Mouse (Mus musculus) lung, embryonic 15.5 days (tissue): ENCODE results near the gene Atpif1. TPM values are rescaled to one million over a fixed set of nuclear protein-coding genes. Genes with fewer than 3 reads are reported as not detected.
"Not testable (repeated sequence)": the region's sequence is repeated elsewhere in the genome, so short reads cannot be mapped to it uniquely, and the experiment has no call there.

Experiments used
- ATAC-seq: fragments of 200-750 bp; cut with Nextera tagmentation; 2 replicates; pipeline ENCODE4 v1.8.0; 2017; ENCODE audit warnings: moderate number of reproducible peaks, borderline replicate concordance; ENCODE audit not compliant: low FRiP score, low TSS enrichment; ENCODE audit errors: extremely low read depth
- H3K27ac ChIP-seq: fragments of 300-500 bp; sonication (generic); 2 replicates; pipeline ENCODE4 v1.5.1; 2015; ENCODE audit warnings: moderate library complexity, mild to moderate bottlenecking, inconsistent platforms
- H3K27me3 ChIP-seq: fragments of 300-500 bp; sonication (generic); 2 replicates; pipeline ENCODE4 v1.6.1; 2015; ENCODE audit warnings: inconsistent platforms
- H3K36me3 ChIP-seq: fragments of 300-500 bp; sonication (generic); 2 replicates; pipeline ENCODE4 v1.6.1; 2015; ENCODE audit warnings: inconsistent platforms
- H3K4me1 ChIP-seq: fragments of 300-500 bp; sonication (generic); 2 replicates; pipeline ENCODE4 v1.6.1; 2015; ENCODE audit warnings: inconsistent platforms
- H3K4me2 ChIP-seq: fragments of 300-500 bp; sonication (generic); 2 replicates; pipeline ENCODE4 v1.6.1; 2015; ENCODE audit warnings: inconsistent platforms, mild to moderate bottlenecking, moderate library complexity
- H3K4me3 ChIP-seq: fragments of 300-500 bp; sonication (generic); 2 replicates; pipeline ENCODE4 v1.5.1; 2015; ENCODE audit warnings: mild to moderate bottlenecking, inconsistent platforms
- H3K9ac ChIP-seq: fragments of 300-500 bp; sonication (generic); 2 replicates; pipeline ENCODE4 v1.6.1; 2015; ENCODE audit warnings: inconsistent platforms
- H3K9me3 ChIP-seq: fragments of 300-500 bp; sonication (generic); 2 replicates; pipeline ENCODE4 v1.6.1; 2016; ENCODE audit warnings: inconsistent platforms
- WGBS: fragments of 180-500 bp; shearing (Covaris S2); methylation state at CpG from one replicate; pipeline ENCODE4 v1.1.7; 2015; 5-methylcytosine and 5-hydroxymethylcytosine counted together
- polyA plus RNA-seq: library from polyadenylated mRNA; unstranded; fragments of >200 nt; fragmentation: Nextera tagmentation; extraction: Ambion mirVana; gene quantifications from 2 replicates; pipeline ENCODE4 v1.2.1, GENCODE M21; 2015

Gene Atpif1
- polyA plus RNA-seq, 1 experiment from 2014 or later, result 913 TPM

GRCm38 (mm10) chr4:132488521-132488920 lies 44.9 kb downstream of the Atpif1 start:
- no peak for ATAC-seq
- peaks cover 9% of the 10 kb centered on the region; the same call in 1 of the 2 replicates for H3K36me3 ChIP-seq
- H3K9me3 ChIP-seq, result no peaks in the 10 kb centered on the region
- H3K4me1 ChIP-seq, result 0 out of 2 replicates have a peak, but pooled peaks cover 8% of the 10 kb centered on the region
- 69% methylated on average over 3 of the region's 3 CpGs for WGBS
- H3K4me2 ChIP-seq, result no peak overlapping the region
- H3K4me3 ChIP-seq, result no peak overlapping the region
- no peak overlapping the region for H3K9ac ChIP-seq
- no peak overlapping the region for H3K27ac ChIP-seq
- H3K27me3 ChIP-seq, result no peaks in the 10 kb centered on the region

GRCm38 (mm10) chr4:132484820-132485219 lies 48.6 kb downstream of the Atpif1 start:
- WGBS, result 46% methylated on average over 5 of the region's 5 CpGs
- no peak overlapping the region for H3K4me2 ChIP-seq
- H3K27ac ChIP-seq, result no peak overlapping the region
- H3K4me1 ChIP-seq, result no peaks in the 10 kb centered on the region
- H3K27me3 ChIP-seq, result no peaks in the 10 kb centered on the region
- H3K9me3 ChIP-seq, result no peaks in the 10 kb centered on the region
- no peak overlapping the region for H3K9ac ChIP-seq
- H3K4me3 ChIP-seq, result no peak overlapping the region
- ATAC-seq, result no peak
- no peaks in the 10 kb centered on the region for H3K36me3 ChIP-seq

DNA sequence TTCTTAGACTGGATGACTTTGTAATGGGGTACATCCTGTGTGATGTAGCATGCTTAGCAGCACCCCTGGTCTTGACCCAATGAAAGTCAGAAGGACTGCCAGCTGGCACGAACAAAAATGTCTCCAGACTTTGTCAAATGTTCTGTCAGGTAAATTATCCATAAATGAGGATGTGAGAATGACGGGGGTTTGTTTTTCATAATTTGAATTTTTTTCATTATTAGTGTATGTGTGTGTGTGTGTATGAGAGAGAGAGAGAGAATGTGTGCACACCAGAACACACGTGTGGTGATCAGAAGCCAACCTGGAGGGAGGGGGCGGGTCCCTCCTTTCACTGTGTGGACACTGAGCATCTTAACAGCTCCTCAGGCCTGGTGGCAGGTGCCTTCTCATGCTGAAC lies 49.2 kb downstream of the Atpif1 start:
- H3K4me1 ChIP-seq, result no peaks in the 10 kb centered on the region
- no peak for ATAC-seq
- whole genome bisulfite sequencing, result 74% methylated on average over 4 of the region's 4 CpGs

DNA sequence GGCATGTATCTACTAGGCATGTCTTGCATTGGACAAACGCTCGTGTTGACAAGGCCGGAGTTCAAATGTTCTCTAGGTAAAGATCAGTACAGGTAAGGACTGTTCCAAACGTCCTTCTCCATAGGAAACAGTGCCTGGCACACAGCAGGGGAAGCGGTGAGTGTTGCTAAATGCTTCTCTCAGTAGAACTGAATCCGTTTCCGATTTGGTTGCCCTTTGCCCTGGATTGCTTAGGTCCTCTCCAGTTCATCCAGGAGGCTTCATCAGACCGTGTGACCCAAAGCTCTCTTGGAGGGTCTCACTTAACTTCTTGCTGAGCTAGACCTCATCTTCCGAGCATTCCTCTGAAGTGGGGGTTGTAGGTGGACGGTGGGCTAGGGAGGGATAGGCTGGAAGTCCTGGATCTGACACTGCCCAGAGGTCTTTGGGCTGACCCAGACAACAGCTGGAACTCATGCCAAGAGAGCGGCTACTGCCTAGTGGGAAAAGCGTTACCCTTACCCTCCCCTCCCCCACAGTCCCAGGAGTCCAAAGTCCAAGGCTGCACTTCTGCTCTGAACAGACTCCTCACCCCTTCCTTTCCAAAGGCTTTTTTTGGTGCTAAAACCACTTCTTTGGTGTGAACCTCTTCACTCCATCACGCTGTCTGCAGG lies 50.4 kb downstream of the Atpif1 start:
- WGBS, result 69% methylated on average over 13 of the region's 13 CpGs
- Histone ChIP-seq H3K4me3 (no peak overlapping the region), H3K9me3 (no peaks in the 10 kb centered on the region), H3K27ac (no peak overlapping the region), H3K27me3 (no peaks in the 10 kb centered on the region), H3K9ac (no peak overlapping the region), H3K36me3 (no peaks in the 10 kb centered on the region), H3K4me2 (no peak overlapping the region), H3K4me1 (no peaks in the 10 kb centered on the region)
- no peak for ATAC-seq

More for the DNA sequence above, 49.2 kb downstream of the Atpif1 start:
- no peak overlapping the region for H3K27ac ChIP-seq
- no peaks in the 10 kb centered on the region for H3K9me3 ChIP-seq
- H3K9ac ChIP-seq, result no peak overlapping the region
- H3K4me3 ChIP-seq, result no peak overlapping the region
- no peak overlapping the region for H3K4me2 ChIP-seq
- H3K27me3 ChIP-seq, result no peaks in the 10 kb centered on the region
- no peaks in the 10 kb centered on the region for H3K36me3 ChIP-seq

- not testable (repeated sequence) for H3K9me3 ChIP-seq, ATAC-seq, H3K27ac ChIP-seq, H3K4me1 ChIP-seq, H3K36me3 ChIP-seq, H3K4me3 ChIP-seq, H3K9ac ChIP-seq, H3K27me3 ChIP-seq, H3K4me2 ChIP-seq
- 61% methylated on average over 3 of the region's 3 CpGs for WGBS
Measured at GRCm38 (mm10) chr4:132482104-132482503, 51.4 kb downstream of the Atpif1 start.

Other genes starting within 250 kb of the Atpif1 start
- gene Rab42, start 230.3 kb downstream of the Atpif1 start, polyA plus RNA-seq, result 1.4 and 2.5 TPM in 2 replicates
- 67.2 and 75.0 TPM in 2 replicates for gene Trnau1ap, start 204.1 kb downstream of the Atpif1 start, polyA plus RNA-seq
- 89.2 and 92.6 TPM in 2 replicates for gene Rcc1, start 180.1 kb downstream of the Atpif1 start, polyA plus RNA-seq
- 17.6 and 18.7 TPM in 2 replicates for gene Phactr4, start 111.2 kb downstream of the Atpif1 start, polyA plus RNA-seq
- gene Med18, start 69.7 kb downstream of the Atpif1 start, polyA plus RNA-seq, result 23.3 and 24.2 TPM in 2 replicates
- 11.9 and 12.7 TPM in 2 replicates for gene Sesn2, start 23.2 kb downstream of the Atpif1 start, polyA plus RNA-seq
- 146 and 157 TPM in 2 replicates for gene Dnajc8, start 1.9 kb upstream of the Atpif1 start, polyA plus RNA-seq
- gene Ptafr, start 30.4 kb upstream of the Atpif1 start, polyA plus RNA-seq, result 1.1 and 1.2 TPM in 2 replicates
- gene Eya3, start 105.3 kb upstream of the Atpif1 start, polyA plus RNA-seq, result 30.6 and 31.5 TPM in 2 replicates
- 5.1 TPM in 2 replicates for gene Xkr8, start 198.9 kb upstream of the Atpif1 start, polyA plus RNA-seq
- gene Smpdl3b, start 223.6 kb upstream of the Atpif1 start, polyA plus RNA-seq, result 6.4 and 6.7 TPM in 2 replicates
- gene Rpa2, start 234.7 kb upstream of the Atpif1 start, polyA plus RNA-seq, result 111 TPM in 2 replicates